Mouse (Mus musculus): ENCODE data around the gene Snorc. TPM values are rescaled to one million over a fixed set of nuclear protein-coding genes. Genes with fewer than 3 reads are reported as not detected.
"Not testable (repeated sequence)": the region's sequence is repeated elsewhere in the genome, so short reads cannot be mapped to it uniquely, and the experiment has no call there.

Snorc gene
- not detected for total RNA-seq (2021)
- long read RNA-seq, experiment 1, result 0 reads
- long read RNA-seq, experiment 2, result 0 reads

GRCm38 (mm10) chr1:87469971-87470370, at the start of gene Snorc:
TSS of gene Snorc (plus strand) at chr1:87470271.
- intact Hi-C loops (cut with DNase I); DNase-seq; H3K4me3 ChIP-seq; H3K27ac ChIP-seq: not testable (repeated sequence)

GRCm38 (mm10) chr1:87435125-87435524, 34.9 kb upstream of the Snorc start:
- Histone ChIP-seq H3K27ac (peak overlapping the region; percentile 35; the same call in 1 of the 2 replicates), H3K4me3 (no peak overlapping the region)
- intact Hi-C loops (cut with DNase I), result no loop called here
- DNase-seq, result no peak
- no peak for TF ChIP-seq CTCF (IDR thresholded peaks at IDR 0.05)

- TF ChIP-seq CTCF (IDR thresholded peaks at IDR 0.05), result no peak
- no peak for DNase-seq
- H3K4me3 ChIP-seq, result no peak overlapping the region
- no peak overlapping the region for H3K27ac ChIP-seq
- intact Hi-C loops (cut with DNase I), result no loop called here
Observed at GRCm38 (mm10) chr1:87436583-87436982, 33.5 kb upstream of the Snorc start.

- intact Hi-C loops (cut with DNase I), result loop anchor here (2.0 to 10.0 kb wide), 3 partner anchors 275 to 477 kb away; partner anchors contain the start of gene Atg16l1
- peak; percentile 96 for TF ChIP-seq CTCF (IDR thresholded peaks at IDR 0.05)
- Histone ChIP-seq H3K27ac (no peak overlapping the region), H3K4me3 (no peak overlapping the region)
- peak; percentile 68 for DNase-seq
Observed at GRCm38 (mm10) chr1:87447183-87448104, 22.6 kb upstream of the Snorc start.

GRCm38 (mm10) chr1:87449432-87449831, 20.6 kb upstream of the Snorc start:
- no peak for TF ChIP-seq CTCF (IDR thresholded peaks at IDR 0.05)
- DNase-seq, result no peak
- intact Hi-C loops (cut with DNase I), result loop anchor here (10.0 kb wide), 2 partner anchors 305 to 475 kb away; partner anchors contain the start of gene Atg16l1
- Histone ChIP-seq H3K27ac (no peak overlapping the region), H3K4me3 (no peak overlapping the region)

- intact Hi-C loops (cut with DNase I), result no loop called here
- no peak overlapping the region for H3K4me3 ChIP-seq
- DNase-seq, result no peak
- TF ChIP-seq CTCF (IDR thresholded peaks at IDR 0.05), result no peak
- no peak overlapping the region for H3K27ac ChIP-seq
Observed at GRCm38 (mm10) chr1:87456425-87456824, 13.6 kb upstream of the Snorc start.

- no peak for TF ChIP-seq CTCF (IDR thresholded peaks at IDR 0.05)
- intact Hi-C loops (cut with DNase I), result no loop called here
Observed at GRCm38 (mm10) chr1:87458045-87458444, 12.0 kb upstream of the Snorc start.

GRCm38 (mm10) chr1:87459856-87460255, 10.2 kb upstream of the Snorc start:
- H3K4me3 ChIP-seq; intact Hi-C loops (cut with DNase I); DNase-seq; H3K27ac ChIP-seq: not testable (repeated sequence)

More at GRCm38 (mm10) chr1:87458045-87458444, 12.0 kb upstream of the Snorc start:
- no peak for DNase-seq
- Histone ChIP-seq H3K4me3 (no peak overlapping the region), H3K27ac (no peak overlapping the region)

- no peak for TF ChIP-seq CTCF (IDR thresholded peaks at IDR 0.05)
- H3K27ac ChIP-seq, result peak overlapping the region; percentile 56; the same call in 1 of the 2 replicates
- no peak overlapping the region for H3K4me3 ChIP-seq
- DNase-seq, result no peak
- intact Hi-C loops (cut with DNase I), result no loop called here
Observed at GRCm38 (mm10) chr1:87467469-87467868, 2.6 kb upstream of the Snorc start.

- no peak overlapping the region for H3K4me3 ChIP-seq
- no peak for DNase-seq
- no peak overlapping the region for H3K27ac ChIP-seq
- peak; percentile 32; the same call in 1 of the 2 replicates for TF ChIP-seq CTCF (IDR thresholded peaks at IDR 0.05)
- intact Hi-C loops (cut with DNase I), result no loop called here
Observed at GRCm38 (mm10) chr1:87468321-87468720, 1.8 kb upstream of the Snorc start.

- H3K4me3 ChIP-seq, result no peak overlapping the region
- intact Hi-C loops (cut with DNase I), result no loop called here
- TF ChIP-seq CTCF (IDR thresholded peaks at IDR 0.05), result no peak
- no peak for DNase-seq
- H3K27ac ChIP-seq, result no peak overlapping the region
Observed at GRCm38 (mm10) chr1:87471914-87472313, 1.8 kb downstream of the Snorc start.

- peak; percentile 63 for DNase-seq
- intact Hi-C loops (cut with DNase I), result no loop called here
- no peak overlapping the region for H3K27ac ChIP-seq
- no peak for TF ChIP-seq CTCF (IDR thresholded peaks at IDR 0.05)
- no peak overlapping the region for H3K4me3 ChIP-seq
Observed at GRCm38 (mm10) chr1:87472576-87472975, 2.5 kb downstream of the Snorc start.

GRCm38 (mm10) chr1:87475076-87475895, 5.2 kb downstream of the Snorc start:
- Histone ChIP-seq H3K4me3 (peak overlapping the region; percentile 51), H3K27ac (no peak overlapping the region)
- DNase-seq, result no peak
- TF ChIP-seq CTCF (IDR thresholded peaks at IDR 0.05), result no peak
- intact Hi-C loops (cut with DNase I), result no loop called here
